Mouse (Mus musculus): ENCODE measurements around the gene Lrp4.

Gene Lrp4

GRCm38 (mm10) chr2:91453231-91454075 is 3.9 kb upstream of the Lrp4 start:
- no peak for DNase-seq (ENCODE audit: low read depth, low spot score)

GRCm38 (mm10) chr2:91454434-91454833 is 2.9 kb upstream of the Lrp4 start:
- no peak for DNase-seq (ENCODE audit: low read depth, low spot score)

- peak; percentile 89 for DNase-seq (ENCODE audit: low read depth, low spot score)
Measured at GRCm38 (mm10) chr2:91455826-91456225, 1.5 kb upstream of the Lrp4 start.

DNA sequence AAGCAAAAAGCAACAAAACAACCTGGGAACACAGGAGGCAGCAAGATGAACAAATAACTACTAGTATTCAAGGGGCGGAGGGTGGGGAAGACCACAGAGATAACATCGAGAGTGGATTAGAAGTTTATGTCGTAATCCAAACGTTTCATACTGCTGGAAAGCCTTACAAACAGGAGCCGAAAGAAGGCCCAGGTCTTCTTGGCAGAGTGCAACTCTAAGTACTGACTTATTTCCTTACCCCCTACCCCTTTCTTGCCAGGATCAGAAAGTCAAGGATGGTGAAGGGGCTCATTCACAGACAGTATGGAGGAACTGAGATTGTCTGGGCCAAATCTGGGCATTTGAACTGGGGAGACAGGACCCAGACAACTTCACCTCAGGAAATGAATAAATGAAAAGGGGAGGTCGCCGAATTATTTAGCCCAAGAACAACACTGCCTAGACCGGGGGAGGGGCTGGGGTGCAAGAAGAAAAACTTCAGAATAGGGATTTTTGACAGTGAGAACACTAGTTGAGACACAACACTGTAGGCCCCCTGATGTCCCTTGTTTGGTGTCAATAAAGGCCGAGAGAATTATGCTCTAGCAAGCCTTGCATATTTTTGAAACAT is 715 bp upstream of the Lrp4 start:
- DNase-seq (ENCODE audit: low read depth, low spot score) = no peak

DNA sequence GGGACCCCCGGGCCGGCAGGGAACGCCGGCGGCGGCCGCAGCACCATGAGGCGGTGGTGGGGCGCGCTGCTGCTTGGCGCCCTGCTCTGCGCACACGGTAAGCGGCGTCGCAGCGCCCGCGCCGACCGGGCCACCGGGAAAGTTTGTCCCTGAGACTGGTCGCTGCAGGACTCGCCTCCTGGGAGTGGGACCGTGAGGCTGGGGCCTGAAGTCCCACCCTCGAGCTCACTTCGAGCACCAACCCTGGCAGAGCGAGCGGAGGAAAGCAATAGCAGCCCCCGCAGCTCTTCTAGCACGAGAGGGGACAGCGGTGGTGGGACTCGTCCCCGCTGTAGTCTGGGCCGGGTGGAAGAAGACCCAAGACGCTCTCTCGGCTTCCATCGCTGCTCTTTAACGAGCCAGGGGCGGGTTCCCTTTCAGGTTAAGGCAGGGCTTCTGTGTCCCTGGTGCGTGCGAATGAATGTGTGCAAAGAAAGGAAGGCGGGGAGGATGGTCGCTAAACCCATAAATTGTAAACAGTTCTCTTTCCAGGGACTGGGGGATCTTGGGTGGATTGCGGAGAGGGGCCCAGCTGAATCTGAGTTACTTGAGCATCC is 443 bp downstream of the Lrp4 start:
- peak; percentile 78 for DNase-seq (ENCODE audit: low read depth, low spot score)

DNA sequence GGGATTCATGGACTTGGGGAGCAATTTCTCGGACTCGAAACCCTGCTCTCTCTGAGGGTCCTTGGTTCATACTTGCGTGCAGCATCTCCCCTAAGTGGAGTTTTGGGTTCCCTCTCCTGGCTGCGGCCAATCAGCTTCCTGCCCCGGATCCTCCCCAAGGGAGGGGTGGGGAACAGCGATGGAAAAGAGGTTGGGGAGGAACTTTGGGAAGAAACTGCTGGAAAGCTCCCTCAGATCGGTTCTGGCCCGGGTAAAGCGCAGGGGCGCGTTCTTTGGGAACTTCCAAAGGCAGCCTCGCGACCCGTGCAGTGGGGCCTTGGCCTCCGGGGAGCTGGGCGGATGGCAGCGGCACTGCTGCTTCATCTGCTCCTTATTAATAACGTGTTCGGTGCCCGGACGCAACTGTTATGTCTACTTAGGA is 951 bp downstream of the Lrp4 start:
- peak; percentile 82 for DNase-seq (ENCODE audit: low read depth, low spot score)

DNA sequence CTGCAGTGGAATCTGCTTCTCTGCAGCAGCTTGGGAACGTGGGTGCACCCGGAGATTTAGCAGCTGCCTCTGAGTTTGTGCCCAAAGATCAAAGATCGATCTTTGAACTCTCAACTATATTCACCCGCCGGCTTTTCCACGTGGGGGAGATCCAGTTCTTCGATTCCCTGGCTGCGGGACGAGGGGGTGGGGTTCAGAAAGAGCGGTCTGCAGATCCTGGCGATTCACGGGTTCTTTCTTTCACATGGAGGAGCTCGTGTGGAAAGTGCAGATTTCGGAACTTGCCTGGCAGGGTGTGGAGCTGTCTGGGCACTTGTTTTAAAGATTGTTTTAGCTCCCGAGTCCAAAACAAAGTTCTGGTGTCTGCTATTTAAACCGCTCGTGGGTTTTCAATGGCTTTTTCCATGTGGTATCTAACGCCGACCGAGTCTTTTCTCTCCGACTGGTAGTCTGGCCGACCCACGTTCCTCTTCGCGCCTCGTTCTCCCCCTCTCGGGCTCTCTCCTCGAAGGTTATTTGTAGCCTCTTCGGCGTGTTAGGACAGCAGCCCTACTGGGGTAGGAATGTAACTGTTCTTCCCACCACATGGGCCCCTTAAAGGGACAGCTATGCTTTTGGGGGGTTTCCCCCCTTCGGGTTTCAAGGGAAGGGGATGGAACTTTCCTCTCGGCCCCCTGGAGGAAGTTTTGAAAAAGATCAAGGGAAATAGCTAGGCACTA is 1.5 kb downstream of the Lrp4 start:
- DNase-seq (ENCODE audit: low read depth, low spot score) = peak; percentile 67

GRCm38 (mm10) chr2:91460076-91460475 is 2.8 kb downstream of the Lrp4 start:
- DNase-seq (ENCODE audit: low read depth, low spot score) = peak; percentile 77

DNA sequence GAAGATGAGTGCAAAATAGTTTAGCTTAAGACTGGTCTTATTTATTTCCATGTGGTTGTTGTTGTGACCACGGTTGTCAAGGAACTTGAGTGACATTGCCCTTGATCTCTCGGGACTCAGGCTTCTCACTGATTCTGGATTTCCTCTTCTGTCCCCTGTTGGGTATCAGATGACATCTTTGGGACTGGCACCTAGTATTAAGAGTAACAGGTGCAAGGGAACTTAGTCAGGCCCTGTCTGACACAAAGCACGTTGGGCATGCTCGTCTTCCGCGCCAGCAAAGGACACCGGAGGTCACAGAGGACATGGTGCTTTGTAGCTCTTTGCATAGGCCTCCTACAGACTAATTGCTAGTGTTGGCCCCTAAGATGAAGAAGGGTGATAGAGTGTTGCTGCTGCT is 3.5 kb downstream of the Lrp4 start:
- DNase-seq (ENCODE audit: low read depth, low spot score) = no peak

- DNase-seq (ENCODE audit: low read depth, low spot score) = no peak
Measured at GRCm38 (mm10) chr2:91461341-91461740, 4.0 kb downstream of the Lrp4 start.

GRCm38 (mm10) chr2:91462196-91462595 is 4.9 kb downstream of the Lrp4 start:
- DNase-seq (ENCODE audit: low read depth, low spot score) = no peak

DNA sequence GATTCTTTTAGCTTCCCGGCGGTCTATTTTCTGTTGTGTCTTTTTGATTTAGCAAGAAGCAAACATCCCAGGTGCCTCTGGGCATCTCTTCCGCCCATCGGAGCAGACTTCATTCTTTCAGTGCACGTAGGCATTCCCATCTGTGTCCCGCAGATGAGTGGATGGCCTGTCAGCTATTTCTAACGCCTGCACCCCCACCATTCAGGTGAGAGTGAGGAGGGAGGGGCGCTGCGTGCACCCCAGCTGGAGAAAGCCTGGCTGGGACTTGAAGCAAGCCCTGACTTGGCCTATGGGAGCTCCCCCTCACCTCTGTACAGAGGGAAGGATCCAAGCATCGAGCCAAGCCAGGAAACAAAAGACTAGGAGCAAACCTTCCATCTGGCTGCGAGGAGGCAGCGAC is 5.4 kb downstream of the Lrp4 start:
- no peak for DNase-seq (ENCODE audit: low read depth, low spot score)

- no peak for DNase-seq (ENCODE audit: low read depth, low spot score)
Measured at GRCm38 (mm10) chr2:91465934-91466333, 8.6 kb downstream of the Lrp4 start.

DNA sequence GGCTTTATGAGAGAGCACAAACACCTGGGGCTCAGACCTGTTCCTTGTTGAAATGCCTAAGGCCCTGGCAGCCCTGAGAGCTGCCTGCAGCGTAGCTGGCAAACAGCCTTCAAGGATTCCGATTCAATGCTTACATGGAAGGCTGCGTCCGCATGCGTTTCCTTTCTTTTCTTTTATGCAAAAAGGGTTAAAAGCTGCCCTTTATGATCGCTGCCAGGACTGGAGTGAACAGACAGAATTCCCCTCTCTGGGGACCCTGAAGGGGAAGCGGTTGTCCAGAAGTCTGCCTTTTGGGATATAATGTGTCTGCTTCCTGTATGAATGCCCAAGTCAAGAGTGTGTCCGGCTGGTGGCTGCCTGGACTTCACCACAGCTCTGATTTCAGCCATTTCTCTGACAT is 10.3 kb downstream of the Lrp4 start:
- no peak for DNase-seq (ENCODE audit: low read depth, low spot score)

- DNase-seq (ENCODE audit: low read depth, low spot score) = no peak
Measured at GRCm38 (mm10) chr2:91470055-91470647, 12.8 kb downstream of the Lrp4 start.

- no peak for DNase-seq (ENCODE audit: low read depth, low spot score)
Measured at GRCm38 (mm10) chr2:91474358-91474757, 17.0 kb downstream of the Lrp4 start.

DNA sequence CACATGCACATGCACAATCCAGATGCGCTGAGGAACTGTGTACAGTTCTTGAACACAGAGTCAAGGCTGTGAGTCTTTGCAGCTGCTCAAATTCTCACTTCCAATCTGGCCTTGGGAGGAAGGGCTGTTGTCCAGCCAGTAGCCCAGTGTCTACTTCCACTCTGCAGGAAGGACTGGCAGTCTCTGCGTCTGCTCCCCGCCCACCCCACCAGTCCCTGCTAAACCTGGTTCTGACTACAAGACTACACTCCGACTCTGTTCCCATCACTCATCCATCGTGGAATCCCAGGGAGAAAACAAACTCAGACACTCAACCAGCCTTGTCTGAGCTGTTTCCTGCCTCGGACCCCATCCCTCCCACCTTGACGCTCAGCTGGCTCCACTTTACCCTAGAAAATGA is 18.5 kb downstream of the Lrp4 start:
- DNase-seq (ENCODE audit: low read depth, low spot score) = no peak

GRCm38 (mm10) chr2:91476251-91476661 is 18.9 kb downstream of the Lrp4 start:
- no peak for DNase-seq (ENCODE audit: low read depth, low spot score)

DNA sequence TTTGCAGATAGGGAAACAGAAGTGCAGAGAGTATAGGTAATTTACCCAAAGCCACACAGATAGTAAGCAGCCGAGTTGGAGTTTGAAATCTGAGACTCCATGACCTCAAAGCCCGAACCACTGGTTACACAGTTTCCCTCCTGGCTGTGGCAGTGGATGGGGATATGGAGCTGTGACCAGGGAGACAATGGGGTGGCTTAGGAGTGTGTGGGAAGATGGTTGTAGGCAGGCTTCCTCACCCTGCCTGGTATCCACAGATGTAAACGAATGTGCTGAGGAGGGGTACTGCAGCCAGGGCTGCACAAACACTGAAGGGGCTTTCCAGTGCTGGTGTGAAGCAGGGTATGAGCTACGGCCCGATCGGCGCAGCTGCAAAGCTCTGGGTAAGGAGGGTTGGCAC is 19.5 kb downstream of the Lrp4 start:
- DNase-seq (ENCODE audit: low read depth, low spot score) = no peak

DNA sequence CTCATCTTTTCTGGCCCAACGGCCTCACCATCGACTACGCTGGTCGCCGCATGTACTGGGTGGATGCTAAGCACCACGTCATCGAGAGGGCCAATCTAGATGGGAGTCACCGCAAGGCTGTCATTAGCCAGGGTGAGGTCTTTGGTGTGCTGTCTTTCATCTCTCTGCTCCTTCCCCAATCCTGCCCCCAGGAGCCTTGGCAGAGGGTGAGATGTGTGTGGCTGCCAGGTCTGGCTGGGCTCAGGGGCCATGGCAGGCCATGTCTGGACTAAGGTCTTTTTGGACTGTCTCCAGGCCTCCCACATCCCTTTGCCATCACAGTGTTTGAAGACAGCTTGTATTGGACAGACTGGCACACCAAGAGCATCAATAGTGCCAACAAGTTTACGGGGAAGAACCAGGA is 23.1 kb downstream of the Lrp4 start:
- DNase-seq (ENCODE audit: low read depth, low spot score) = no peak

- peak; percentile 70 for DNase-seq (ENCODE audit: low read depth, low spot score)
Measured at GRCm38 (mm10) chr2:91480805-91481514, 23.6 kb downstream of the Lrp4 start.

Data from R1 (cell line).